Mouse (Mus musculus) hindlimb bud, embryonic 11.5 days (tissue): ENCODE data around the gene Tpp1.

Experiments used
- DNase-seq: peaks from one replicate; pipeline ENCODE4 v3.0.0-alpha.2; 2012; ENCODE audit warnings: low read depth, low spot score; ENCODE audit errors: extremely low spot score

The Tpp1 gene

DNA sequence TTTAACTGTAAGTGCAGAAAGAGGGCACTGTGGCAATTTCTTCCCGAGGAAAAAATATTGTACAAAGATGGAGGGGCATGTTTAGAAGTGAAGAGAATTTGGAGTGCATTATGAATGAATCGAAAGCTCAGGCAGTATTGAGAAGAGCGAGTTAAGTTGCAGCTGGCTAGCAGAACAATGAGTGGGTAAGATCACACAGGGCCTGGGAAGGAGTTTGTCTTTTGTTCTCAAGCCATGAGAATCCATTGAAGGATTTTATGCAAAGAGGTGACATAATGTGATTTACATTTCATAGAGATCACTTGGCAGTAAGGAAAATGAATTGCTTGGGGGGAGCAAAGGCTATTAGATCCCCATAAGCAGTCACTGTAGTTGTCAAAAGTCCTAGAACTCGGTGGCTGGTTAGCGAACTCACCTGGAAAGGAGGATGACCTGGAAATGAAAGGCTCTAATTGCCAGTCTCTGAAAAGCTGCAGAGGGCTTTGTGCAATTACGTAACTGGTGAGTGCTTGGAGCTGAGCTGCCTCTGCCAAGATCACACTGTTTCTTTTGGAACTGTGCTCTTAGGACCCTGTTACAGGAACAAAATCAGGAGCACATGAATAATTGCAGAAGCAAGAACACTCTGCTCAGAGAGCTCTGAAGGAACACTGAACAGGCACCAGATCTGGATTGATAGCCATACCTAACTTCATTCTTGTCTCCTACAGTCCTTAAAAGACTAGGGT is 23.2 kb downstream of the Tpp1 start:
- DNase-seq: no peak

DNA sequence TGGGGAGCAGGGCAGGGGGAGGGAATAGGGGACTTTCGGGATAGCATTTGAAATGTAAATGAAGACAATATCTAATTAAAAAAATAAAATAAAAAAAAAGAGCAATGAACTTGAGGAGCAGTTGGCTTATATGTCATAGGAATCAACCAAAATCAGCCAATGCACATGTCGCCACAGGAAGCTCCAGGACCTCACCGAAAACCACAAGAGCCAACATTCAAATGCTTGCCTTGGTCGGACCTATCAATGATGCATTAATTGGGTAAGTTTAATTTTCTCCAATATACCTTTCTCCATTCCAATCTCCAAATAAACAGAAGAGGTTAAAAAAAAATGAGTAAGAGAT is 25.1 kb downstream of the Tpp1 start:
- no peak for DNase-seq

DNA sequence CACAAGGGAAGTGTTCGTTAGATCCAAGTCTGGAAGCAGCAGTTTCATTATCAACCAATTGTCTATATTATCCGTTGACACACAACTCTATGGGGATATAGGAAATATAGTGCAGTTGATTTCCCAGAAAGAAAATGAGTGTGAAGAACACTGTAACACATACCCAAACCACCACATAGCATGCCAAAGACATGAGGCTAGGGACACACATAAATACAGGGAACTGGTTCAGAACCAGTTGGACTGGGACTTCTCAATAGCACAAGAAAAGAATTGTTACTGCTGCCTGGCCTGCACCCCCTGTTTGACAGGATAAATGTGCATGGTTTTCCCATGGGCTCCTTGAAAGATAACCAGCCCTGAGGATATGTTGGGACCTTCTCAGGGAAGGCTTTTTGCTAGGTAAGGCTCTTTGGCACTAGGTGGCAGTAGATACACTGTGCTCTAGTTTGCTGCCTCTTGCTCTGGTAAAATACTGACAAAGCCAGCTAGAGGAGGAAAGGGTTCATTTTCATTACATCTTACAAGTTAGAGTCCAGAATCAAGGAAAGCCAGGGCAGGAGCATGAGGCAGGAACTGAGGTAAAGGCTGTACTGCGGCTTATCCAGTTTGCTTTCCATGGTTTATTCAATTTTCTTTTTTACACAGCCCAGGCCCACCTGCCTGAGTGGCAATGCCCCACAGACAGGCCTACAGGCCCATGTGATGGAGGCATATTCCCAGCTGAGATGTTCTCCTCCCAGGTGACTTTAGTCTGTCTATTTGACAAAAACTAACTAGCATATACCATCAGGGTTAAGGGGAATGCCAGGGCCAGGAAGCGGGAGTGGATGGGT is 25.7 kb downstream of the Tpp1 start:
- no peak for DNase-seq

DNA sequence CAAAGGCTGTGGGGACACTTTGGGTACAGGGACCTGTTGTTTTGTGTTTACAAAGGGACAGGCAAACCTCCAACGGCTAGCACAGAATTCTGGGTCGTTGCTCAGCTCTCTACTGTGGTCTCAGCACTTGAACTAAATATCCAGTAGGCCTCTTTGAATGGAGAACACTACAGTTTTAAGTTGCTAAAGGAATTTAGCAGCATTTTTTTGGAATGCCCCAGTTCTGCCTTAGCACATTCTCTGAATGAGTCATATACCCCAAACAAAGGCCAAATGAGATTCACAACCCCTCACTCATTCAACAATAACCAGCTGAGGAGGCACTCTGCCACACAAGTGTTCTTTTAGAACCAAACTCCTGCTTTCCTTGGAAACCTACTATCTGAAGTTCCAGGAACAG is 30.1 kb downstream of the Tpp1 start:
- DNase-seq: no peak

DNA sequence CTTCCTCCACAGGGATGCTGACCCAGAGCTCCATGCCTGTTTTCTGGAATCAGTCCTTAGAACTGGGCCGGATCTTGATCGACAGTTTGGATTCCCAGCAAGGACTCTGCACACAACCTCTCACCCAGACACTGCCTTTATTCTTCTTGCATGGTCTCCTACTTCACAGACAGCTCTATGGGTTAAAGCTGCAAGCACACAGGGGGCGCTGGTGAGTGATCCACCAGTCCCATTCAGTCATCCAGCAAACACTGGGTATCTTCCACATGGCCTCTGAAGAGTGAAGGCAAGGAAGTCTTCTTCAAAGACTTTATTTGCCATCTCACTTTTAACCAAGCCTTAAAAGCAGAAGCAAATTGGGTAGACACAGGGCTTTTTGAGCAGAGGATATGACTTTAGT is 36.7 kb downstream of the Tpp1 start:
- DNase-seq: no peak

DNA sequence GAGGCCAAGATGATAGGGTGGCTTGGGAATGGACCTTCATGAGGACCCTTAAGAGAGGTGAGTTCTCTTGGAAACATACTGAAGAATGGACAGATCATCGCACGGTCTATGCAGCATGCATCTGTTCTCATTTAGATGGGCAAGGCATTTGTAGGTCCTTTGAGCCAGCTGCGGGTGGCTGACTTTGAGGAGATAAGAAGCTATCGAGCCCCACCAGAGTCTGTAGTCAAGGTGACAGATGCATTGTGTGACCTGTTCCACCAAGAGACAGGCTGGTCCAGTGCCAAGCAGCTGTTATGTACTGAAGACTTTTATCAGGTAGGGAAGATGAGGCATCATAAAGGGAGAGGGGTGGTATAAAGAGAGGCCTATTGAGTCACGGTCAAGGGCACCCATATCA is 43.3 kb downstream of the Tpp1 start:
- no peak for DNase-seq

DNA sequence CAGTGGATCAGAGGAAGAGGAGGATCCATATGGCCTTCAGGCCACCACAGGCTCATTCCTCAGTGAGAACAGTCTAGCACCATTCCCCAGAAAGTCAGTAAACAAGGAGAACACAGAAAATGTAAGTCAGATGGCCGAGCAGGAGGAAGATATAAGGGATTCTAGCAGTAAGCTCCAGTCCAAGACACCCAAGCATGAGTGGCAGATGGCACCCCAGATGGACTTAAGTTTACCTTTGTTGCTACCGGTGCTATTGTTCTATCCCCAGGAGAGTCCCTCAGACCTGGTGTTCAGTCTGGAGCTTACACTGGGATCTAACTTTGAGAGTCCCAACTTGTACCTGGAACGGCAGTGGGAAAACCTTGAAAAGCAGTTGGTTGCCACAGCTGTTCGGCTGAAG is 48.2 kb downstream of the Tpp1 start:
- DNase-seq: no peak

DNA sequence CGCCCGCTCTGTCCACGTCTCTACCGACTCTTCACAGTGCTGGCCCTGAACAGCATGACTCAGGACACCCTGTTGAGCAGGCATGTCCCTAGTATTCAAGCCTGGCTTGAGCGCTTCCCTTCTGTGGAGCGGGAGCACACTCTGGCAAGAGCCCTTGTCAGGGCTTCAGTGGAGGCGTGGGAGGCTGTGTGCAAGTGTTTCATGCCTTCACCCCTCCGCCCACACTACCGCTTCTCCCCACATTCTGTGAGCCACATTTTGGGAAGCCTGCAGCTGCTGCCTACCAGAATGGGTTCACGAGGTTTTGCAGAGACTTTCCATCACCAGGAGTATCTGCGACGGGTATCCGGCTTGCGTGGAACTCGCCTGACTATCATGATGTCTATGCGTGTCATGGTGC is 48.9 kb downstream of the Tpp1 start:
- DNase-seq: no peak
